Mouse (Mus musculus): ENCODE measurements around the gene Adam23.

Adam23 gene

DNA sequence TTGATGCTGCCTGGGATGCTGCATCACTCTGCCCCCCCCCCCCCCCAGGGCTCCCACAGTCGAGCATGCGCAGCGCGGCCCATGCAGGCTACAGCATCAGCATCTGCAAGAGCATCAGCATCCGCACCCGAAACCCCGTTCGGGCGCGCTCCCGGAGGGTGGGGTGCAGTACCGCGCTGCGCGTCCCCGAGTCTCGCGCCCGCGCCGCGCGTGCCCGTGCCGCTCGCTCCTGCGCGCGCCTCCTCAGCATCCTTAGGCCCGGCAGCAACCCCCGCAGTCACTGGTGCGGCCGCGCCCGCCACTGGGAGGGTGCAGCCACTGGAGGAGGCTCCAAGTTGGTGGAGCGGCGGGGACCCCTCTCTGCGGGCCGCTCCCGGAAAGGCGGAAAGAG lies at the start of gene Adam23:
Gene Adam23, plus strand, starts transcription at position 236 of the 391 bp plus-strand sequence.
- DNase-seq (ENCODE audit: low spot score in 2 of 2): no peak

DNA sequence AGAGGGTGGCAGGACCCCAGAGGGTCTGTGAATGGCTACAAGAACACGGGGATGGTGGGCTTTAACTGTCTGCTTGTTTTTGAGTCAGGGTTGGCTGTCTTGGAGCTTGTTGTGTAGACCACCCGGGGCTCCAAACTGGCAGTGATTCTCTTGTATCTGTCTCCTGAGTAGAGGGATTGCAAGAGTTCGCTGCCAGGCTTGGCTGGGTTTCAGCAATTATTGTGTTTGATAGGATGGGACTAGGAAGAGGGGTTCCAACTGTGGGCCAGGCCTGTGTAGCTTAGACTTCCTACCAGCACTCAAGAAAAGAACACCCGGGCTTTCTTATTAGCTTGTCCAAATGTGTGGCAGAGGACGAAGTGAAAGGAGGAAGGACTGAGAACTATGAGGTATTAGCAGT lies 44.6 kb upstream of the Adam23 start:
- DNase-seq (ENCODE audit: low spot score in 2 of 2): no peak

DNA sequence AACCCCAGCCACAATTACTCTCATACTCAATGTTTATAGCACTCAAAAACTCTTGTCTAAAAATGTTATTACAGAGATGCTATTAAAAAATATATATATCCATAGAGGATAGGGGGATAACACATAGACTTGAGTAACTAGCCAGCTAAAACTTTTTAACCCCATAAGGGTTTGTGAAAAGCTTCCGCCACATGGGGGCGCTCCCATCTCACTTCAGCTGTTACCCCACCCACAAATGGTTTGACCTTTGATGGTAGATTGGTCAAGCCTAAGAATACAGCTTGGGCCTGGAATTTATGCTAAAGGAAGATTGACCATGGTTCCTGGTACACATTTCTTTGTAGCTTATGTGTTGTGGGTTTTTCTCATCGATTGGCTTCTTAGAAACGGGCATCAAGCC lies 42.1 kb upstream of the Adam23 start:
- no peak for DNase-seq (ENCODE audit: low spot score in 2 of 2)

- no peak for DNase-seq (ENCODE audit: low spot score in 2 of 2)
Observed at GRCm38 (mm10) chr1:63408344-63408743, 37.3 kb upstream of the Adam23 start.

- DNase-seq (ENCODE audit: low spot score in 2 of 2): no peak
Observed at GRCm38 (mm10) chr1:63418491-63418890, 27.2 kb upstream of the Adam23 start.

DNA sequence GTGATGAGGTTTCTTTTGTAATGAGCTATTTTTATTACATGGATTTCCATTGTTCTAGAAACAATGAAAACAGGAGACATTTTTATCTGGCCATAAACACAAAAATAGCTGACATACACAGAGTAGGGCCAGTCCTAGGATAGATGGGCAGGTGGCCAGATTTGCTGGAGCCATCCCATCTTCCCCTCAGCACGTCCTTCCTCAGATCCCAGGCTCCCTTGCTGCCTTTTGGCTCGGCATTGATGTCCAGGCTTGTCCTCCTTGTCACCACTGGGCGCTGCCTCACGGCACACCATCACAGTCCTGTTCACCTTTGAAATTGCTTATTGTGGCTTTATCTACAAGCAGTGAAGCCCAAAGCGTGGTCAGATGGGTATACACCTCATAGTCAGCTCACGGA lies 15.0 kb upstream of the Adam23 start:
- DNase-seq (ENCODE audit: low spot score in 2 of 2): no peak

- DNase-seq (ENCODE audit: low spot score in 2 of 2): no peak
Observed at GRCm38 (mm10) chr1:63431166-63431565, 14.5 kb upstream of the Adam23 start.

DNA sequence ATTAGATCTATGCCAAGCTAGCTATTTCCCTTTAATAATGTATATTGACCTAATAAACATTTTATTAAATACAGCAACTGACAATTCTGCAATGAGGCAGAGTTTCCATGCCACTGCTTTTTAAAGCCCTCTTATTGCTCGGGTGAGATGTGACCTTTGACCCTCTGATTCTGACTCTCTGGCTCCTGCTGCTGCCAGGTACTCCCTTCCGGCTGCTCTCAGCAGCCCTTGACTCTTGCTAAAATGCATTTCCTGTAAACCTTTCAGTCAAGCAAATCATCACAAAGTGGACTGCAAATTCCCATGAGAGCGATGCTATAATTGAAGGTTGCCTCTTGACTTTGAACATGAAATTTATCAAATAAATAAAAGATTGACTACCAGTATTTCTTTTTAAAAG lies 13.8 kb upstream of the Adam23 start:
- DNase-seq (ENCODE audit: low spot score in 2 of 2): no peak

- no peak for DNase-seq (ENCODE audit: low spot score in 2 of 2)
Observed at GRCm38 (mm10) chr1:63434052-63434451, 11.6 kb upstream of the Adam23 start.

DNA sequence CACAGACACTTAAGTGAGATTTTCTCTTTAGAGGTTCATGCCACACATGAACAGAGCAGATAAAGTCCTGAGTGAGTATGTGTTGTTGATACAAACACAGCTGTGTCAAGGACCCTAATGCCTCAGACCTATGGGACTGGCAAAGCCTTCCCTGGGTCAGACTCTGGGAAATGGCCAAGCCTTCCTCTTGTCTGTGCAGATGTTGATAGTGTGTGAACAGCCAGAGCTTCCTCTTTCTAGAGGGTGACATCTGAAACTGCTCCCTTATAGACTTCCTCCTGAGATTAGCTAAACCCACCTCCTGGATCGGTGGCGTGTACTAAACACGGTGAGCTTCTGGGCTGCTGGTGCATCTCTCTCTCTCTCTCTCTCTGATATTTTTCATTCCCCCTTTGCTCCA lies 8.2 kb upstream of the Adam23 start:
- peak; percentile 6 for DNase-seq (ENCODE audit: low spot score in 2 of 2)

DNA sequence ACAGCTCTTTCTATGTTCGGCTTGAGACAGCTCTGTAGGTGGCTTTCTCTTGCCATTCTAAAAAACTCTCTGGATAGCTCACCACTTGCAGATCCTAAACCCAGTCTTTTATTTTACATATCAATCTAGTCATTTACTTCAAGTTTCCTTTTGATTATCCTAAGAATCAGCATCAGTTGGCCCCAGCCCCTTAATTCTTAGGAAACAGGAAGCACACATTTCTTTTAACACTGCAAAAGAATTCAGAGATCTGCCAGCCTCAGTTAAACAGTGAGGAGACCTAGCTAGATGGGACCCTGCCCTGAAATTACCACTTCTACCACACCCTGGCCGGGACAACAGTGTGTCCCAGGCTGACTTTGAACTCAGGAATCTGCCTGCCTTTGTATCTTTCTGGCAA lies 3.5 kb upstream of the Adam23 start:
- no peak for DNase-seq (ENCODE audit: low spot score in 2 of 2)

DNA sequence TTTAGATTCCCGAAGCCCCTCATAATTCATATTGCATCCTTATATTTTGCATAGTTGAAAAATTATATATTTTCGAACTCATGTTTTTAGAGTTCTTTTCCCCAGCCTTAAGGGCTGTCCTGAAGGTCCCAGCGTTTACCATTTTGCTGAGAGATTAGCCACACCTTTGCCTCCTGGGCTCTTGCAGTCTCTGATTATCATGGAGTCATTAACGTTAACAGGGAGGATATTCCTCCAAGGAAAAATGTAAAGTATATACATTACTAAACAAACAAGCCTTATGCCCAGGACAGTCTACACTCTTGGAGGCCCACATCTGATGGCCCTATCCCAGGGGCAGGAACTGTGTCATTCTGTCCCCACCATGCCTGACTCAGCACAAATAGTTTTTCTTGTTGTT lies 3.1 kb upstream of the Adam23 start:
- DNase-seq (ENCODE audit: low spot score in 2 of 2): no peak

GRCm38 (mm10) chr1:63445149-63445609 lies 512 bp upstream of the Adam23 start:
- no peak for DNase-seq (ENCODE audit: low spot score in 2 of 2)

GRCm38 (mm10) chr1:63446047-63446704 lies 485 bp downstream of the Adam23 start:
- DNase-seq (ENCODE audit: low spot score in 2 of 2): no peak

- DNase-seq (ENCODE audit: low spot score in 2 of 2): no peak
Observed at GRCm38 (mm10) chr1:63446721-63447120, 1.0 kb downstream of the Adam23 start.

- no peak for DNase-seq (ENCODE audit: low spot score in 2 of 2)
Observed at GRCm38 (mm10) chr1:63450091-63450490, 4.4 kb downstream of the Adam23 start.

- DNase-seq (ENCODE audit: low spot score in 2 of 2): no peak
Observed at GRCm38 (mm10) chr1:63453332-63453887, 7.7 kb downstream of the Adam23 start.

DNA sequence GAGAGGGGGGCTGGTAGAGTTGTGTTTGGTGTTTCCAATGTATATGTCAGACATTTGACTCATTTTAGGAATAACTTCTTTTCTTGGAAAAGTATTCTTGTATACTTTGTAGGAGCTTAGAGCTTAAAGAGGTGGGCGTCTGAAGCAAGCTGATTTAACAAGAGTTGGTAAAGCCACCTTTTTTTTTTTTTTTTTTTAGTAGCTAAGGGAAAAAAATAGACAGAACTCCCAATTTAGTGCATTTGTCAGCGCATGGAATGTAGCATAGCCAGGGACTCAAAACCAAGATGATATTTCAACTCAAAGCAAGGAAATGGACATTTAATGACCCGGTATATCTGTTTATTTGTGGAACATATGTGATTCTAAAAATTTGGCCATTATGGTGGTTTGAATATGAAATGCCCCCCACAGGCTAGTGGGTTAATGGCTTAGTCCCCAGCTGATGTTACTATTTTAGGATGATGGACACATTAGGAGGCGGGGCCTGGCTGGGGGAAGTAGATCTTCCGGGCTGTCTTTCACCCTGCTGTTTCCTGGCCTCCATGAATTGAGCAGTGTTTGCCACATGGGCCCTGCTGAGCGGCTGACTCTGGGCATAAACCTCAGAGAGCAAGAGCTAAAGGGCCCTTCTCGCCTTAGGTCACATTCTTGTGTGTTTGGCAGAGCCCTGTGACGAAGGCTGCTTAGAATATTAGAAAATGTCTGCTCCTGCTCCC lies 12.3 kb downstream of the Adam23 start:
- DNase-seq (ENCODE audit: low spot score in 2 of 2): no peak

DNA sequence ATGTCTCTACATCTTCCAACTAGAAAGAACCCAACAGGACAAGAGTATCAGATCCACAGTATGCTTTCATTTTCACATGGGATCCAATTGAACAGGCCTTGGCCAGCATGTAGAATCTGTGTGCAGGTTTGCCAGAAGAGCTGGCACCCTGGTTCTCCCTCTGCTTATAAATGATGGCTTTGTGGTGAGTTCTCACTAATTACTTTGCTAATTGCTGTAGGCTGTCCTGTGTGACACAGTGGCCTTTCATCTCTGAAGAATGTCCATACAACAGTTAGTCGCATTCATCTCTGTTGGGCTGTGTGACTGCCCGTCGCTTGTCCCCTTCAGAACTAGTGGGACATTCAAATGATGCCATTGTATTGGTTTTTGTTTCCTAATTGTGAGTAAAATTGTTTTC lies 13.5 kb downstream of the Adam23 start:
- DNase-seq (ENCODE audit: low spot score in 2 of 2): no peak

GRCm38 (mm10) chr1:63459926-63460325 lies 14.2 kb downstream of the Adam23 start:
- no peak for DNase-seq (ENCODE audit: low spot score in 2 of 2)

DNA sequence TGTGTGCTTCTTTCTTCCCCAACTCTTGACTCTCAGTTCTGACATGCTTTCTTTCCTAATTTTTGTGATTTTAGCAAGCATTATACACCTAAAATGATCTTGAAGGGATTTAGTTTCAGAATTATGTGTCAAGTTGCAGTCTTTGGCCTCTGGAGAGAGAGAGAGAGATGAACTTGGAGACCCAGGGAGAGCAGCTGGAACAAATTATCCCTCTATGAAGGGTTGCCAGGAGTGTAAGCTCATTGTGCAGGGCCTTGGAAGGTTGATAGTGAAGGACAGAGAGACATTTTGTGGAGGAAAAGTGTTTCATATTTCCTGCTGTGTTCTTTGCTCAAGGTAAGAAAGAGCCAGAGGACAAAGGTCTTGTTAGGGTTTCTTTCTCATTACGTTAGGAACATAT lies 18.8 kb downstream of the Adam23 start:
- DNase-seq (ENCODE audit: low spot score in 2 of 2): no peak

GRCm38 (mm10) chr1:63473272-63473671 lies 27.6 kb downstream of the Adam23 start:
- no peak for DNase-seq (ENCODE audit: low spot score in 2 of 2)

DNA sequence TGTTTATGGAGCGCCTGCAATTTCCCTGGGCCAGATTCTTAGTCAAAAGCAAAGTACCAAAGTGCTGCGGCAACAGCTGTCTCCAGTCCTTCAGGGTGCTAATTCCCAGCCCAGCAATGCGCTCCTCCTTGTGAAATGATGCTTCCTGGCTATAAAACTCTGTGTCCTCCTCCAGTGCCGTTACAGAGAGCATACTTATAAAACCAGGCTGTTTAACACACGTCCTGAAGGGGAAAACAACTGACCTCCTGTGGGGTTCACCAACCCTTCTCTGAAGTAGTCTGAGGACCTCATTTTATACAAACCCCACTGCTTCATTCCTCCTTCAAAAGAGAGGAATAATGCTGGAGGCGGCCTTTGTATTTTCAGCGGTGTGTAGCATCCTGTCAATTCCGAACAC lies 28.0 kb downstream of the Adam23 start:
- DNase-seq (ENCODE audit: low spot score in 2 of 2): no peak
